Mouse (Mus musculus) megakaryocyte, embryonic 14.5 days (primary cell): Measurements from ENCODE around the gene Tmem156.

Experiments
- FLI1 ChIP-seq: IDR thresholded peaks from 2 replicates; pipeline ENCODE4 v1.6.1; 2012; ENCODE audit warnings: low read length, inconsistent platforms, mixed read lengths
- GATA1 ChIP-seq: IDR thresholded peaks from 3 replicates; pipeline ENCODE4 v1.6.1; 2012; ENCODE audit warnings: mixed read lengths, low read length, inconsistent platforms, borderline replicate concordance

GRCm38 (mm10) chr5:65036597-65036996, 55.3 kb downstream of the Tmem156 start:
- no peak for TF ChIP-seq GATA1
- no peak for TF ChIP-seq FLI1
